Mouse (Mus musculus): ENCODE measurements around the gene Phldb1.

Gene Phldb1

DNA sequence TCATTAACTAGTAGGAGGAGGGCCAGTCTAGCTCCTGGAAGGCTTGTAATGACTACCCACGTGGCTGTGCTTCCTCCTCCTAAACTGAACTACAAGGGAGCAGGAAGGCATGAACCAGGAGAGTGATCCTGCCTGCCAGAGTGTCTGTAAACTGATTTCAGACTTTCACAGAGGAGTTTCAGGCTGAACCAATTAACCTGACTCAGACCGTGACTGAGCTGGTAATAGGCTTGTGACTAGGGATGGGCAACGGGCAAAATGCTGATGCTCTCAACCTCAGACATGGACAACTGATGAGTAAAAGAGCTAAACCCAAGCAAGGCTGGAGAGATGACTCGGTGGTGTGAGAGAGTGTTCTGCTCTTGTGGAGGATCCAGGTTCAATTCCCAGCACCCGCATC lies 7.6 kb downstream of the Phldb1 start:
- no peak for DNase-seq (ENCODE audit: low read depth in 1 of 2, low spot score in 2 of 2)

DNA sequence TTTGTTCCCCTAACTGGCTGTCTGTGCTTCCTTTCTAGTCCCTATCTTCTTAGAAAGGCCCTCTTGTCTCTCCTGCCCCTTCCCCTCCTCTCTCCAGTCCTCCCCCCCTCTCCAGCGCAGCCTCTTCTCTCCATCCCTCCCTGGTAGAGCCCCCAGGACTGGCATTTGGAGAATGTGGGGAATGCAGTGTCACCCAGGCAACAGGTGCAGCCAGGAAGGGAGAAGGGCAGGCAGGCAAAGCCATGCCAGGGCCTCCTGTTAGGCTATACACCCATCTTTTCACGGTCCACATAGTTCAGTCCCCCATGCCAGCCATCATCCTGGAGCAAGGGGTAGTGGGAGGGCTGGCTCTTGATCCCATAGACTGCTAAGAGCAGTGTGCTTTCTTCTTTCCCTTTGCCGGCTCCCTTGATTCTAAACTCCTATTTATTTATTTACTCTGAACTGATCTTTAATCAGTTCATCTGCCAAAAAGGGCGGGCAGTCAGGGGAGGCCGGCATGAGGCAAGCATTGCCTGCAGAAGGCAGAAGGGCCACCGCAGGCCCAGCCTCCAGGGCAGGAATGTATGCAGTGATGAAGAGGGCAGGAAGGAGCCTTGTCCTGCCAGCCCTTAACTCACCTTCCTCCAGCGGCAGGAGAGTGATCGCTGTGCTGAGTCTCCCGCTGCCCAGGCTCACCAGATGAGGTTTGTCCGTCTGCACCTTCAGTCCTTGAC lies 8.4 kb downstream of the Phldb1 start:
- DNase-seq (ENCODE audit: low read depth in 1 of 2, low spot score in 2 of 2) = no peak

DNA sequence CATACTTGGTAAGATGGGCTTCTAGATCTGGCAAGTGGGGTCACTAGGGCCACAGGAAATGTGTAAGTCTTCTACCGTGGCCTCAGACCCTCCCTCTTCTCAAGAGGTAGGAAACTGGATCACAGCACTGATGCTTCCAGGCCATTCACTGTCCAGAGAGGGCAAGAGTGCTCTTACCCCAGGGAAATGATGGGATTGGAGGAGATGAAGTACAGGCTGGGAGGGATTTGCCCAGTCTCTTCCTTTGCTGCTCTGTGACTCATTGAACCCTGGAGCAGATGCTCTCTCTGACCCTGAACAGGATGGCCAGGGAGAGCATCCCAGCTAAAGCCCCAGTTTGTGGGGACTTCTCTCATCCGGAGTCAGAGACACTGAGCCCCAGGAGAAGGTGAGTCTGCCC lies 10.3 kb downstream of the Phldb1 start:
- DNase-seq (ENCODE audit: low read depth in 1 of 2, low spot score in 2 of 2) = no peak

- no peak for DNase-seq (ENCODE audit: low read depth in 1 of 2, low spot score in 2 of 2)
These were observed 10.8 kb downstream of the Phldb1 start for GRCm38 (mm10) chr9:44724223-44724622.

GRCm38 (mm10) chr9:44723521-44724041 lies 11.4 kb downstream of the Phldb1 start:
- no peak for DNase-seq (ENCODE audit: low read depth in 1 of 2, low spot score in 2 of 2)

- no peak for DNase-seq (ENCODE audit: low read depth in 1 of 2, low spot score in 2 of 2)
These were observed 12.0 kb downstream of the Phldb1 start for GRCm38 (mm10) chr9:44723008-44723407.

GRCm38 (mm10) chr9:44722575-44722974 lies 12.4 kb downstream of the Phldb1 start:
- no peak for DNase-seq (ENCODE audit: low read depth in 1 of 2, low spot score in 2 of 2)

DNA sequence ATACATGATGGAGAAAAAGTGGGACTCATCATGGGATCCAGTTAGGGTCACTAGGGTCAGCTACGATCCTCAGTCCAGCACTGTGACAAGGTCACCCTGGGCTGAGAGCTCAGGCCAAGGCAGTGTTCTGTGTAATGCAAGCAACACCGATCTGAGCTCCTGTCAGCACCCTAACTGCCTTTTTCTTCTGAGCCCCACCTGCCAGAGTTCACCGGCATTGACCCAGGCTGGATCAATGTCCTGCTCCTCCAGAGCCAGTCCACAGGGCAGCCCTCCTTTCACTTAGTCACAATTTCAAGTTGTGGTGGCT lies 13.2 kb downstream of the Phldb1 start:
- DNase-seq (ENCODE audit: low read depth in 1 of 2, low spot score in 2 of 2) = no peak

DNA sequence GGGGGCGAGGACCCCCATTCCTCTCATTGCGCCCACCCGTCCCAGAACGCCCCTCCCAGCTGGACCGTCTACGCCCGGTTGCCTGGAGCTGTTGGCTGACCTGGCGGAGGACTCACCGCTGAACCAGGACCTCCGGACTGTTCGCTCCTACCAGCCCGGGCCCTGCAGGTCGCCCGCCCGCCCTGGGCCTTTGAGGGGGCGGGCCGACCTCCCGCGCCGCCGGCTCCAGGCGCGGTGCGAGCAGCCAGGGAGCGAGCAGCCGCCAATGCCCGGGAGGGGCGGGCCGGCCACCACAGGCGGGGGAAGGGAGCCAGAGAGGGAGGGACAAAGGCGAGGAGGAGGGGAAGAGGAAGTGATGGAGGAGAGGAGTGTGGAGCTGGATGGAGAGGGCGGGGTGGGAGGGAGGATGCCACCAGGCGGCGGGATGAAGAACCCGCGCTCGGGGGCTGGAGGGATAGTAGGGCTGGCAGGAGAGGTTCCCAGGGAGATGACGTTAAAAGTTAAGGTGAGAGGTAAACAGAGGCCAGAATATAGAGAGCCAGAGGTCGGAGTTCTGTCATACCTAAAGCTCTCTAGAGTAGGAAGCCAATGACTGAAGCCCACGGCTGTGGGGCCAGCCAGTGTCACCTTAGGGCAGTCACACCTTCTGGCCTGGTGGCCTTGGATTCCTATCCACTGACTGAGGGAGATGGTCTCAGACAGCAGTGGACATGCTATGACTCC lies 13.7 kb downstream of the Phldb1 start:
- peak; percentile 37 to 57 for DNase-seq (ENCODE audit: low read depth in 1 of 2, low spot score in 2 of 2)

DNA sequence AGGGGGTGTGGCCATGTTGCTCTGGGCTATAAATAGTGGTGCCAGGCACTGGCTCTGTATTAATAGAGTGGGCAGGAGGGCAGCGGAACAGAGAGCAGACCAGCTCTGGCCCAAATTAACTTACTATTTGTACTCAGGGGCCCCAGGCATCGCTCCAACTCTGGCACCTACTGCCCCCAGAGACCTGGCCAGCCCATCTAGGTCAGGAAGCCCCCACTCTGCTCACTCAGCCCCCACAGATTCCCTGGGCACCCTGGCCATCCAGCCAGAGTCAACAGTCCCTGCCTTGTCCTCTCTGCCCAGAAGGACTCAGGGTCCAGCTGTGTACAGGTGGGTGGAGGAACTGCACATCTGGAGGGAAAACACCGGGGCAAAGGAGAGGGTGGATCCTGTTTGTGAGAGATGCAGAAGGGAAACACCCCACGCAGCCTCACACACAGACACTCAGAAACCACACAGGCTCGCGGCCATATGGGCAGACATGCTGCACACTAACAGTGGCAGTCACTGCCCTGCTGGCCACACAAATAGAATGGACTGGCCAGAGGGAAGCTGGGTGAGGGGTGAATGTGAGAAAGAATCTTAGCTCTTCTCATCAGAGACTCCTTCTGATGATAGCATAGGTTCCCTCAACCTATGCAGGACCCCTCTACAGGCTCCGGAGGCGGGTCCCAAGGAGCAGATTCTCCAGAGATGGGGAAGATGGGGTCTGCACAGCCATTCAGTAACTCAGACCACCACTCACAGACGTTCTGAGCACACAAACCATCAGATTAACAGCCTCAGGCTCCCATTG lies 14.4 kb downstream of the Phldb1 start:
- DNase-seq (ENCODE audit: low read depth in 1 of 2, low spot score in 2 of 2) = no peak

GRCm38 (mm10) chr9:44719632-44720357 lies 15.2 kb downstream of the Phldb1 start:
- no peak for DNase-seq (ENCODE audit: low read depth in 1 of 2, low spot score in 2 of 2)

DNA sequence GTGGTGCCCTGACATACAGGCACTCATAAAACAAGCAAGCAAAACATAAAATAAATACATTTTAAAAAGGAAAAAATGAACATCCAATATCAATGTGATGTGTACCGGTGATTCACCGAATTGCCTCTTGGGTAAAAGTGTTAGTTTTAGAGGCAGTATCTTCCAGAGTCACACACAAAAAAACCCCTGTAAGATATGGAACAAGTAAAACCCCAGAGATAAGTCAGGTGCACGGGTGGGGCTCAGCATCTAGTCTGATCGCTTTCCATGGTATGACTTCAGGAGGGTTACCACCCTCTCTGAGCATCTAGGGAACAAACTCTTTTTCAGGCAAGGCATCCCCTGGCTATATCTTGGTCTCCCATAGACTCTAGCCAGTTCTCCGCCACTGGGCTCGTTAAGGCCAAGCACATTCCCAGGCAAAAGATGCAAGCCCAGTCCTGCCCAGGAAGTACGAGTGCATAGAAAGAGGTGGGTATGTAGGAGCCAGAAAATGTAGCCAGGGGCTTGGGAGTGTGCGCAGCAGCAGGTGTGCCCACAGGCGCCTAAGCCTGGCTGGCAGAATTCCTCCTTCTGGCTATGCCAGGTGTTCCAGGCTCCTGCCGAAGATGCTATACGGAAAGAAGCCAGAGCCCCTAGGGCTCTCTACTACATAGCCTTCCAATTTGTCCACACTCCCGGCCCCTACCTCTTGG lies 15.9 kb downstream of the Phldb1 start:
- DNase-seq (ENCODE audit: low read depth in 1 of 2, low spot score in 2 of 2) = no peak

- no peak for DNase-seq (ENCODE audit: low read depth in 1 of 2, low spot score in 2 of 2)
These were observed 17.2 kb downstream of the Phldb1 start for GRCm38 (mm10) chr9:44717822-44718242.

DNA sequence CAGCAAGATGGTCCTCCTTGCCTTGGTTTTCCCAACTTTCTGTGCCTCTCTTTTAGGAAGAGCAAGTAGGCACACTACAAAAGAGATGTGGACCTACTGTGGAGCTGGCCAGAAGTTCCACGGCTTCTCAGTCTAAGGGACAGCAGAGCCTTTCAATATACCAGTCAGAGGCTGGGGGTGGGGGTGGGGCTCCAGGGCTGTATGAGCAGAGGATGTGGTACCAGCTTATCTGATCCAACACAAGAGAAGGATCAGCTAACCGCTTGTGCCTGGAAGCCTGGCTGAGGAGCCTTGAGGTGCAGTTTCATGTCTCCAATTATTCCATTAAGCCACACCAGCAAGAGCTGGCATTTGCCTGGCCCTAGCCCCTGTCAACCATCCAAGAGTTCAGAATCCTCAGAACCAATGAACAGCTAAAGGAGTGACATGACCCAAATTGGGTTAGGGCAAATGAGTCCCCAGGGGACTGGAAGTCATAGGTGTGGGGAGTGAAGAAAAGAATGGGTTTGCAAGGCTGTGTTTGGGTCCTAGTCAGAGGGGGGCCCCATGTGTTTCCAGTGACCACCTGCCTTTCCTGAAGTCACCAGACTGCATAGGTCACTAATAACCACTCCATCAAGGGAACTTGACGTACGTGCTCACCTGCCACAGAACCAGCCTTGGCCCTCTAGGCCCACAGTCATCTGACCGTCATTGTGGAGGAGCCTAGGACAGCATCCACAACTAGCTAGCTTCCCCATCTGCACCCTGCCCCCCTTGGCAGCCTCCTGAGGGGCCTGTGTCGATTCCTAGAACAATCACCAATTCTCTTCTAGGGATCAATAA lies 17.8 kb downstream of the Phldb1 start:
- no peak for DNase-seq (ENCODE audit: low read depth in 1 of 2, low spot score in 2 of 2)

DNA sequence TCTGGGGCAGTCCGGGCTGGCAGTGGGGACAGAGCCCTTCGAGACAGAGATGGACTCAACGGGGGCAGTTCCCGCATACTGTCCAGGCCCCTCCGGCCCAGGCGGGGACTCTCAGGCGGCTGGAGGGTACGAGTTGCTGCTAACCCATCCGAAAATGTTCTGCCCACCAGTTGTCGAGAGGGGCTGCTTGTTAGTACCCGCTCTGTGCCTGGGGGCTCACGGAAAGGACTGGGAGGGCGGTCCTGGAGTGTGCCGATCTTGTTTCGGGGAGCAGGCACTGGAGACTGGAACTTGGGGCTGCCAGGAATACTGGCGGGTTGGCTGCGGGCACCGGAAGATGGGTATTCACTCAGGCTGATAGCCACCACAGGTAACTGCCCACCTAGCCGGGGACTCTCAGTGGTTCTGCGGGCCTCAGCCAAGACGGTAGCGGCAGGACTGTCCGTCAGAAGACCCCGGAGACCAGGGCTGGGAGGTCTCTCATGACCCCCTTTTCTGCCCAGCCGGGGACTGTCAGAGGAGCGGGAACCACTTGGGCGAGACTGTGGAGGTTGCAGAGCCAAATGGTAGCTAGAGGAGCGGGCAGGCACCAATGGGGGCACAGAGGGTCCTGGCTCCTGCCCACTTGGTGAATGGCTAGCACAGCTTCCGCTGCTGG lies 19.2 kb downstream of the Phldb1 start:
- no peak for DNase-seq (ENCODE audit: low read depth in 1 of 2, low spot score in 2 of 2)

- DNase-seq (ENCODE audit: low read depth in 1 of 2, low spot score in 2 of 2) = no peak
These were observed 19.9 kb downstream of the Phldb1 start for GRCm38 (mm10) chr9:44715109-44715508.

- no peak for DNase-seq (ENCODE audit: low read depth in 1 of 2, low spot score in 2 of 2)
These were observed 21.4 kb downstream of the Phldb1 start for GRCm38 (mm10) chr9:44713574-44713973.

DNA sequence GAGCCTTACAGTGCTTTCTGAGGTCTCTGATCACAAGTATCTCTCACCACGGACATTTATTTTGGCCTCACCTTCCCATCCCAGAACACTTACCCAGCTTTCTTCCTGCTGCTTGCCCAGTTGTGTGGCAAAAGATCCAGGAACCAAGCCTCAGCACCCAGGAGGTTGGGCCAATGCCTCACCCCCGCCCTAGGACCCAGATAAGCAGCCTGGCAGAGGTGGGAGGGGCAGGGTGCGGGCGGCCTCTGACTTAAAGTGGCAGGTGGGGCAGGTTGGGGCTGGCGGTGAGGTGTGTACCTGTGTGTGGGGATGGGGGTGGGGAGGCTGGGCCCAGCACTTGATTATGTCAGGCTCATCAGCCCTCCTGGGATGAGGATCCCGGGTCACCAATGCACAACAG lies 21.9 kb downstream of the Phldb1 start:
- DNase-seq (ENCODE audit: low read depth in 1 of 2, low spot score in 2 of 2) = no peak

- no peak for DNase-seq (ENCODE audit: low read depth in 1 of 2, low spot score in 2 of 2)
These were observed 23.4 kb downstream of the Phldb1 start for GRCm38 (mm10) chr9:44711602-44712001.
